In genomic region chr7:63905190-63905589, GRCm38 (mm10) we compare ENCODE assay signal across 12 mouse cellular contexts. TPM values are rescaled to one million over a fixed set of nuclear protein-coding genes. Genes with fewer than 3 reads are reported as not detected.
A peak's percentile ranks its signal among the peaks of the same experiment; 100 is the strongest.
DNase-seq lines count a peak whose midpoint lies in the region; ATAC-seq and TF ChIP-seq lines count a peak whose summit lies in the region.
"Had no signal": no experiment of that assay in that cellular context is flagged by ENCODE, and none has a peak within 500 bp of the region (broad histone marks: within the 10 kb centered on the region; RNA-seq: fewer than 3 reads in every experiment).

No protein-coding gene starts in this region.

- H3K9ac ChIP-seq in heart, postnatal 0 days (replicated peaks; ENCODE audit: low read depth, low read length) = no peak overlapping the region
- 0 out of 2 replicates have a peak overlapping the region, but pooled peaks have one; percentile 46 for H3K9ac ChIP-seq in liver, embryonic 13.5 days

- H3K4me3 ChIP-seq in gastrocnemius, adult 2 months = peak overlapping the region; percentile 68
- no peak overlapping the region for H3K4me3 ChIP-seq in heart, postnatal 0 days (ENCODE audit: low read depth, low read length)
- no peak overlapping the region for H3K4me3 ChIP-seq in liver, embryonic 13.5 days (replicated peaks)
- H3K4me3 ChIP-seq: erythroblast, embryonic 14.5 days had no signal

- 85% methylated on average over 2 of the region's 2 CpGs for WGBS in heart, postnatal 0 days
- 54% methylated on average over 2 of the region's 2 CpGs for WGBS in liver, embryonic 13.5 days (ENCODE audit: insufficient replicate concordance)

- peak overlapping the region; percentile 16 for H3K4me2 ChIP-seq in heart, postnatal 0 days (ENCODE audit: low read depth, low read length)
- H3K4me2 ChIP-seq in liver, embryonic 13.5 days = peak overlapping the region; percentile 31

- peak; percentile 71 for DNase-seq in gastrocnemius, adult 2 months
- DNase-seq in gastrocnemius, postnatal 4 days (ENCODE audit: low spot score in 2 of 2) = no peak
- DNase-seq in 3T3-L1 (ENCODE audit: low read depth, low spot score) = peak; percentile 23
- no peak for DNase-seq in heart, postnatal 0 days (ENCODE audit: low spot score)
- DNase-seq in liver, embryonic 13.5 days = no peak
- no peak for DNase-seq in left cerebral cortex, adult 18-20 months (ENCODE audit: low spot score in 2 of 2)
- DNase-seq in cerebellum, adult 8-10 months = no peak
- DNase-seq in left cerebral cortex, adult 11 months (ENCODE audit: low spot score) = no peak
- DNase-seq: spleen, adult 18-20 months had no signal

- H3K9me3 ChIP-seq in heart, postnatal 0 days (replicated peaks; ENCODE audit: control insufficient read depth, low read length) = no peaks in the 10 kb centered on the region
- no peaks in the 10 kb centered on the region for H3K9me3 ChIP-seq in liver, embryonic 13.5 days (replicated peaks)

- TF ChIP-seq EP300 in heart, postnatal 0 days (IDR thresholded peaks at IDR 0.05; ENCODE audit: low read depth) = no peak; the same call in 1 of the 2 replicates

- H3K27me3 ChIP-seq in heart, postnatal 0 days (ENCODE audit: control insufficient read depth, insufficient read depth, low read length) = no peaks in the 10 kb centered on the region
- no peaks in the 10 kb centered on the region for H3K27me3 ChIP-seq in liver, embryonic 13.5 days

- H3K4me1 ChIP-seq in heart, postnatal 0 days (ENCODE audit: control insufficient read depth, insufficient read depth) = peaks cover 73% of the 10 kb centered on the region
- peaks cover 65% of the 10 kb centered on the region for H3K4me1 ChIP-seq in liver, embryonic 13.5 days (replicated peaks)

- H3K27ac ChIP-seq in gastrocnemius, adult 2 months = peak overlapping the region; percentile 98
- H3K27ac ChIP-seq in heart, postnatal 0 days (ENCODE audit: low read depth) = peak overlapping the region; percentile 78
- 0 out of 2 replicates have a peak overlapping the region, but pooled peaks have one; percentile 7 for H3K27ac ChIP-seq in liver, embryonic 13.5 days

- intact Hi-C loops in gastrocnemius, adult 2 months (cut with DNase I) = no loop called here

- TF ChIP-seq CTCF in gastrocnemius, adult 2 months (IDR thresholded peaks at IDR 0.05) = no peak
- TF ChIP-seq CTCF in heart, postnatal 0 days (IDR thresholded peaks at IDR 0.05; ENCODE audit: low read depth) = no peak

- H3K36me3 ChIP-seq in heart, postnatal 0 days (replicated peaks; ENCODE audit: control insufficient read depth, insufficient read depth, low read length) = no peaks in the 10 kb centered on the region
- H3K36me3 ChIP-seq in liver, embryonic 13.5 days = no peaks in the 10 kb centered on the region

- ATAC-seq in heart, postnatal 0 days (ENCODE audit: insufficient read depth, low read depth) = peak; percentile 59
- peak; percentile 42; the same call in 1 of the 2 replicates for ATAC-seq in liver, embryonic 13.5 days (ENCODE audit: low read depth)

RNA-seq across cellular contexts. Expression of gene E030018B13Rik, which starts 11.5 kb away (rescaled TPM):
- total RNA-seq in gastrocnemius, adult 2 months (2021) = under 1 TPM in 1 of 2 experiments, not detected in 1; 0.22 TPM
- total RNA-seq in gastrocnemius, postnatal 4 days (2021) = not detected
- not detected in 2 replicates for total RNA-seq in heart, postnatal 0 days (2014; rRNA removed; ENCODE audit: low replicate concordance)
- 0.11 and 0.15 TPM in 2 replicates for polyA plus RNA-seq in heart, postnatal 0 days (2015; fragmentation: Nextera tagmentation; extraction: Ambion mirVana)
- not detected in 2 replicates for polyA plus RNA-seq in liver, embryonic 13.5 days (2015; fragmentation: Nextera tagmentation; extraction: Ambion mirVana)
- total RNA-seq in left cerebral cortex, adult 18-20 months (2021) = not detected
- total RNA-seq: heart, postnatal 14 days; left cerebral cortex, postnatal 25 days had no signal
- polyA plus RNA-seq: erythroblast, embryonic 14.5 days had no signal

RNA-seq across cellular contexts. Expression of gene Klf13, which starts 33.5 kb away (rescaled TPM):
- 10 to 100 TPM; 56.6 to 59.6 TPM for total RNA-seq in gastrocnemius, adult 2 months (2021)
- 10 to 100 TPM; 41.3 to 46.0 TPM for total RNA-seq in gastrocnemius, postnatal 4 days (2021)
- total RNA-seq in heart, postnatal 0 days (2014; rRNA removed; ENCODE audit: low replicate concordance) = 40.7 and 47.4 TPM in 2 replicates
- polyA plus RNA-seq in heart, postnatal 0 days (2015; fragmentation: Nextera tagmentation; extraction: Ambion mirVana) = 26.0 and 26.5 TPM in 2 replicates
- polyA plus RNA-seq in liver, embryonic 13.5 days (2015; fragmentation: Nextera tagmentation; extraction: Ambion mirVana) = 13.6 and 14.1 TPM in 2 replicates
- 100 to 1,000 TPM; 145 to 159 TPM for total RNA-seq in left cerebral cortex, adult 18-20 months (2021)

Comparison
In these comparisons a context has a peak if more than half of its experiments do, and no peak if none do; other contexts are left out.
1. DNase-seq: peak in gastrocnemius, adult 2 months (single experiment) and 3T3-L1 (single experiment); none in gastrocnemius, postnatal 4 days (0 of 2), heart, postnatal 0 days (single experiment), liver, embryonic 13.5 days (single experiment), left cerebral cortex, adult 18-20 months (0 of 2), cerebellum, adult 8-10 months (single experiment) and left cerebral cortex, adult 11 months (single experiment).
2. H3K27ac ChIP-seq: peak in every context shown above with its lines; median percentile 98 in gastrocnemius, adult 2 months; 78 in heart, postnatal 0 days; 7 in liver, embryonic 13.5 days.